Mouse (Mus musculus) lung, postnatal 0 days (tissue): Measurements from ENCODE around the gene Spdl1.

Experiments used
- CTCF ChIP-seq: IDR thresholded peaks from 2 replicates; pipeline ENCODE4 v1.5.1; 2016; ENCODE audit warnings: antibody characterized with exemption, mild to moderate bottlenecking
- EP300 ChIP-seq: IDR thresholded peaks from 2 replicates; pipeline ENCODE4 v1.6.1; 2016; ENCODE audit warnings: antibody characterized with exemption, mild to moderate bottlenecking, control low read depth

DNA sequence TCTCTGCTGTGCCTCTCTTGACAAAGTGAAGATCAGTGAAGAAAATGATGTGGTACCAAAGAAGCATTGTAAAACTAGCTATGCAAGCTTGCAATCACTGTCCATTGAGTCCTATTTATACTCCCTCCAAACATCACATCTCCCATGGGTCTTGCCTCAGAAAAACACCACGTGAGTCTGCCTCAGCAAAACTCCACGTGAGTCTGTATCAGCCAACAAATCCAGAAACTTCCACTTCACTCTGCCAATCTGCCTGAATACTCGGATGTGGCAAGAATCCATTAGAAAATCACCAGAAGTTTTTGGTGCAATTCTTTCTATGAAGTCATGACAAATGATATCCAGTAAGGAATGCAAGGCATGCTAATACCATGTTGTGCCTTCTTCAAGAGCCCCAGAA, 38.0 kb upstream of the Spdl1 start:
- TF ChIP-seq CTCF (no peak), EP300 (no peak)
